Mouse (Mus musculus) heart, adult 2 months (tissue): ENCODE results near the gene Dock2.
"Not testable (repeated sequence)": the region's sequence is repeated elsewhere in the genome, so short reads cannot be mapped to it uniquely, and the experiment has no call there.

Experiments
- CTCF ChIP-seq: fragments of 200-600 bp; IDR thresholded peaks from 2 replicates; pipeline ENCODE4 v1.8.1; 2022; ENCODE audit warnings: antibody characterized with exemption, mild to moderate bottlenecking, moderate library complexity
- EP300 ChIP-seq: fragments of 200-500 bp; IDR thresholded peaks from 2 replicates; pipeline ENCODE4 v1.6.1; 2011; ENCODE audit warnings: low read depth, low read length, control low read depth; ENCODE audit not compliant: insufficient read depth
- POLR2A ChIP-seq: fragments of 200-500 bp; IDR thresholded peaks from 2 replicates; pipeline ENCODE4 v1.6.1; 2011; ENCODE audit warnings: mild to moderate bottlenecking, low read depth, low read length, control low read depth; ENCODE audit not compliant: insufficient read depth

DNA sequence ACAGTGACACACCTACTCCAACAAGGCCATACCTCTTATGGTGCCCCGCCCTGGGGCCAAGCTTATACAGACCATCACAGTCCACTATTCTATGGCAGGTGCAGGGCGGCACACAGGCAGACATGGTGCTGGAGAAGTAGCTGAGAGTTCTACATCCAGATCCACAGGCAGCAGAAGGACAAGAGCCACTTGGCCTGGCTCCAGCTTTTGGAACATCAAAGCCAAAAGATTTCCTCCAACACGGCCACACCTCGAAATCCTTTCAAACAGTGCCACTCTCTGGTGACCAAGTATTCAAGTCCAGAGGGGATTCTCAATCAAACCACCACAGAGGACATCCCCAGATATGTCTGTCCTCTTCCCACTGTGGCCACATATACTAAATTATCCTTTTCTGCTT lies 21.3 kb upstream of the Dock2 start:
- not testable (repeated sequence) for TF ChIP-seq CTCF, EP300, POLR2A
